Mouse (Mus musculus) monocyte, adult 2 months (primary cell): Measurements from ENCODE around the gene Rbfox2.
"Not testable (repeated sequence)": the region's sequence is repeated elsewhere in the genome, so short reads cannot be mapped to it uniquely, and the experiment has no call there.

Experiments
- DNase-seq, 2 experiments: peaks; one replicate each; pipeline ENCODE4 v3.0.0; 2022; ENCODE audit warnings: low spot score in 2 of 2, low read depth in 1 of 2

The Rbfox2 gene

GRCm38 (mm10) chr15:77276300-77276699 is 30.5 kb downstream of the Rbfox2 start:
- no peak for DNase-seq

- DNase-seq: no peak
These were observed 31.2 kb downstream of the Rbfox2 start for GRCm38 (mm10) chr15:77275572-77275971.

GRCm38 (mm10) chr15:77273947-77274346 is 32.9 kb downstream of the Rbfox2 start:
- no peak for DNase-seq

- DNase-seq: no peak
These were observed 35.5 kb downstream of the Rbfox2 start for GRCm38 (mm10) chr15:77271285-77271684.

- DNase-seq: not testable (repeated sequence)
These were observed 37.3 kb downstream of the Rbfox2 start for GRCm38 (mm10) chr15:77269496-77269895.

DNA sequence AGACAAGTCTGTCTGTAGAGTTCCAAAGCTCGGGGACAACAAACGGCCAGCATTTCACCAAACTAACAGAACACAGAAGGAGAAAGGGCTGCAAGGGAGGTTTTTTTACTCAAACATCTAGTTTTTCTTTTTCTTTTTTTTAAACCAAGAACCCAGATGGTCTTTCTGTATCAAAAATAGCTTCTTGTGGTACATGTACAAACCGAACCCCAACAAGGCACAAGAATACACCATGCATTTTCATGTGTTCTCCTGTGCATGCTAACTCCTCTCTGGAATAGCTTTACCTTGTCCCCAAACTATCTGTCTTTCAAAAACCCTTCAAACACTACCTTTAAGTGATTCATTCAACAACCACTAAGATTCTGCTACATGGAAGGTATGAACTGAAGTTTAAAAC is 38.4 kb downstream of the Rbfox2 start:
- DNase-seq: no peak

GRCm38 (mm10) chr15:77265318-77265717 is 41.5 kb downstream of the Rbfox2 start:
- no peak for DNase-seq

DNA sequence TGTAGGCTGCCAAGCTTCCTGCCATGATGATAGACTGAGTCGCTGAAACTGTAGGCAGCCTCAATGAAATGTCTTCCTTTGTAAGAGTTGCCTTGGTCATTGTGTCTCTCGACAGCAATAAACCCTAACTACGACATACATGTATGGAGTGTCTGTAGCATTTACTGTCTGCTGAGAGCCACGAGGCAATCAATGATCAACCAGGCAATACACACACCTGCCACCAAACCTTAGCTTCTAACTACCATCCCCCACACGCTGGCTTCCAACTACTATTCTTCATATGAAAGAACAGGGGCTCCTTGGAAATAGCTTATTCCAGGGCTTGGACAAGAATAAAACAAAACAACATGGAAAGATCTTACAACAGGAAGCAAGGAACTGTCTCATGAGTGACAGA is 42.5 kb downstream of the Rbfox2 start:
- no peak for DNase-seq

GRCm38 (mm10) chr15:77262782-77263181 is 44.0 kb downstream of the Rbfox2 start:
- DNase-seq: no peak

- no peak for DNase-seq
These were observed 49.2 kb downstream of the Rbfox2 start for GRCm38 (mm10) chr15:77257437-77258229.

GRCm38 (mm10) chr15:77256782-77257181 is 50.0 kb downstream of the Rbfox2 start:
- no peak for DNase-seq

- no peak for DNase-seq
These were observed 52.2 kb downstream of the Rbfox2 start for GRCm38 (mm10) chr15:77254636-77255035.

GRCm38 (mm10) chr15:77254128-77254527 is 52.7 kb downstream of the Rbfox2 start:
- no peak for DNase-seq

DNA sequence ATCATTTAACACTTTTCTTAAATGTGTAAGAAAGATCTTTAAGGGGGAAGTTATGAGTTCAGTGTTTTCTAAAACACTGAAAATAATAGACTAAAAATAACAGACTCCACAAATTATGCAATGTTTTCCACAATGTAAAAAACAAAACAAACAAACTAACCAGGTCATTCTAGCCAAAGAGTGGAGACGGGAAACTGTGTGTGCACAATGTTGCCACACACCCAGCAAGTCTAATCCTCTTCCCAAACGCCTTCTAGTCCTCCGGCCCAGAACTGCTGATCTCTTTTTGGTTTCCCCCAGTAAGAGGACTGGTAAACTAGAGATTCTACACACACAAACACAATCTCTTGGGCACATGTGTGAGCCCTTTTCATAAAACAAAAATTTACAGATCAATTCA is 55.1 kb downstream of the Rbfox2 start:
- no peak for DNase-seq

- DNase-seq: no peak
These were observed 56.0 kb downstream of the Rbfox2 start for GRCm38 (mm10) chr15:77250806-77251205.

GRCm38 (mm10) chr15:77249421-77249820 is 57.4 kb downstream of the Rbfox2 start:
- no peak for DNase-seq

DNA sequence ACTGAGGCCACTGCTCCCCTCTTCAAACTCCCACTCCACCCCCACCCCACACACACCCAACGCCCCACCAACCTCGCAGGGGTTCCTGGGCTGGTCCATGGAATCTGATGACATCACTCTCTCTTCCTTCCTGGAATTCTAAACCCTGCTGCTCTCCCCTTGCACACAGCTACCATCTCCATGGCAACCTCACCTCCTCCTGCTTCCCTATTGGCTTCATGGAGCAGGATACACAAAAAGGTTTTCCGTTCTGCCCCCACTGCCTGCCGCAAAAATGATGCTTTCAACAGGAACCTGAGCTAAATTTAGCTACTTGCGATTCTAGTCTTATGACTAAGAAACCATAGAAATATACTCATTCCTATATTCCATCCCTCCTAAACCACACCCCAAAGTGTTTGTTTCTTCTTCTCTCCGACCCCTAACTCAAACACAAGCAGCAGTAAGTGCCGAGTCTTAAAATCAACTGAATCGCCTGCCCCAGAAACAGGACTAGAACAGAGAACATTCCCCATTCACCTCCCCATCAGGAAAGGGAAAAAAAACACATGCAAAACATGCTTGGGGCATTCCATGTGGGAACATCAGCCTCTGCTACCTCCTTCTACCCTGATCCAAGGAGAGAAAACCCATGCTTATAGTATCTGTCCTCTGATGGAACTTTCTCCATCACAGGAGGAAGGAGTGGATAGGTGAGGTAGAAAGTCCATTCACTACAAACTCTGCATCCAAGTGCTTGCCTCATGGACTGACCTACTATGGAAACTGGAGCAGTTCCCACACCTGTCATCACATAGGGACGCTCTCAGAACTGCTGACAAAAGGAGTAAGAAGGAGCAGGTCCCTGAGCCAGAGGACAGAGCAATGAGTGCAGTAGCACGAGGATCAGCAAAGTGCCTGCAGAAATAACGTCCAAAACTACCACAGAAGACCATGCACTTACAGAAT is 61.1 kb downstream of the Rbfox2 start:
- no peak for DNase-seq

DNA sequence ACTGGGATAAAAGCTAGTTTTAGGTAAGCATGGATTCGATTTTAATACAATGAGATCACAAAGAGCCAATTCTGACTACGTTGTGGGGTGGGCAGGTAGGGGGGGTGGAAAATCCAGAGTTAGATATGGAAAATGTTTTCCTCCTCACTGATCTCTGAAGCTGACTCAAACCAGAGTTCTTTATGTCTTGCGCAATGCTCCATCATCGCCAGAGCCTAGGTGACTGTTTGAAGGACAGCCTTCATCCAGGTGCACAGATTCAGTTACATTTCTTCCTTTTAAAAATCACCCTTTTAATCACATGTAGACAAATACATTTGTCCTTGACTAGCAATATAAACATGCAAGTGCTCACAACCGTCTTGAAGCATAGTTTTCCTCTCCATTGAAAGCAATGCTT is 62.2 kb downstream of the Rbfox2 start:
- no peak for DNase-seq

DNA sequence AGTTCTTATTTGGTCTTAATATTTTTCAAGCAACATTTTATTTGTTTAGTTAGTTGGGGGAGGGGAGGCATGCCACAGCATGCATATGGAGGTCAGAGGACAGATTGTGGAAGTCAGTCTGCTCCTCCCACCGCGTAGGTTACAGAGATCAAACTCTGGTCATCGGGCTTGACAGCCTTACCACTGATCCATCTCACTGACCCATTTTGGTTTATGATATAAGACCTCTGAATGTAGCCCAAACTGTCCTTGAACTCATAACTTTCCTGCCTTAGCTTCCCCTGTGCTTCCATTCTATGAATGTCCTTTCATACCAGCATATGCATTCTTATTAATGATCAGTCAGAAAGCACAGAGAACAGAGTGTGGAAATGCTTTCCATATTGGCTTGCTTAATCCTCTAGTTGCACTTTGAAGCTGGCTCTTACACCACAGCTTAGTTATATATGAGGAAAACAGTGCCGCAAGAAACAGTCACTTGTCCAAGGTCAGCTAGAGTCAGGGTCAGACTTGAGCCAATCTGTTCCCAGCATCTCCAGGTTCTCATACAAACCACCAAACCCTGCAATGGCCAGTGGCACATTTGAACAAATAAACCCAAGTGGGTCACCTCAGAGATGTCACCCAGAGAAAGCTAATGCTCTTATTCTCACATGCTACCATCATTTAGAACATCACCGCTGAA is 62.8 kb downstream of the Rbfox2 start:
- no peak for DNase-seq

DNA sequence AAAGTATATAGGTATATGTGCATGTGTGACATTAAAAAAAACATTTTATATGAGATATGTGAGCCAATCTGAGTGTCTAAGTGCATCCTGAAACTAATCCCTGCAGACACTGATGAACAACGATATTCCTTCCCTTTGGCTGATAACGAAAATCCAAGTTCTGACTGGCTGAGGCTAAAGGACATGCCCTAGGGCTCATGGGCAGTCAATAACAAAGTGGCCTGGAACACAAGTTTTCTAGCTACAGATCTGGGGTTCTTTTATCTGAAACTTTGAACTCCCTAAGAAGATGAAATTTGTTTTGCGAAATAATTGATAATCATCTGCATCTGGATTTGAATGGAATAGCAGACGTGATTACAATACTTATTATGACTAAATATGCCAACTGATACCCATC is 66.2 kb downstream of the Rbfox2 start:
- DNase-seq: no peak

GRCm38 (mm10) chr15:77239564-77239963 is 67.2 kb downstream of the Rbfox2 start:
- no peak for DNase-seq

- DNase-seq: no peak
These were observed 69.1 kb downstream of the Rbfox2 start for GRCm38 (mm10) chr15:77237661-77238060.
